Mouse (Mus musculus) liver, embryonic 14.5 days (tissue): ENCODE results near the gene Myb. TPM values are rescaled to one million over a fixed set of nuclear protein-coding genes. Genes with fewer than 3 reads are reported as not detected.

ENCODE experiments used
- ATAC-seq: fragments of 200-750 bp; cut with Nextera tagmentation; 2 replicates; pipeline ENCODE4 v1.8.0; 2017; ENCODE audit warnings: moderate number of reproducible peaks, mild to moderate bottlenecking, moderate library complexity; ENCODE audit not compliant: insufficient read depth
- DNase-seq, 3 experiments: peaks; one replicate each; pipeline ENCODE4 v3.0.0-alpha.2; 2012 to 2013; ENCODE audit warnings: low read depth in 3 of 3, low spot score in 3 of 3
- H3K27ac ChIP-seq: fragments of 300-500 bp; sonication (generic); 2 replicates; pipeline ENCODE4 v1.5.1; 2014; ENCODE audit warnings: moderate library complexity, mild to moderate bottlenecking, control low read depth, inconsistent platforms
- H3K27me3 ChIP-seq: fragments of 300-500 bp; sonication (generic); 2 replicates; pipeline ENCODE4 v1.6.1; 2014; ENCODE audit warnings: mild to moderate bottlenecking, low read length, moderate library complexity; ENCODE audit not compliant: control insufficient read depth, insufficient read depth
- H3K36me3 ChIP-seq: fragments of 300-500 bp; sonication (generic); replicated peaks from 2 replicates; pipeline ENCODE4 v1.6.1; 2014; ENCODE audit warnings: low read depth; ENCODE audit not compliant: control insufficient read depth, insufficient read depth
- H3K4me1 ChIP-seq, 2 experiments: fragments of 200-500 bp in 1 of 2; fragments of 300-500 bp in 1 of 2; sonication (generic) in 1 of 2; replicated peaks; 2 replicates each; pipeline ENCODE4 v1.6.1; 2012 to 2014; ENCODE audit warnings: antibody characterized with exemption in 1 of 2, inconsistent platforms in 1 of 2, low read length in 1 of 2; ENCODE audit not compliant: control insufficient read depth in 2 of 2, insufficient read depth in 2 of 2
- H3K4me2 ChIP-seq: fragments of 300-500 bp; sonication (generic); 2 replicates; pipeline ENCODE4 v1.6.1; 2014; ENCODE audit warnings: low read depth, mild to moderate bottlenecking, control low read depth, moderate library complexity
- H3K4me3 ChIP-seq, 2 experiments: fragments of 200-500 bp in 1 of 2; fragments of 300-500 bp in 1 of 2; sonication (generic) in 1 of 2; 2 replicates each; pipeline ENCODE4 v1.5.1; 2012 to 2014; ENCODE audit warnings: low read depth in 2 of 2, low read length in 2 of 2, mild to moderate bottlenecking in 2 of 2, control low read depth in 1 of 2, inconsistent platforms in 1 of 2, moderate library complexity in 1 of 2; ENCODE audit not compliant: insufficient read depth in 1 of 2
- H3K9ac ChIP-seq: fragments of 300-500 bp; sonication (generic); replicated peaks from 2 replicates; pipeline ENCODE4 v1.6.1; 2014; ENCODE audit warnings: mild to moderate bottlenecking, control low read depth, moderate library complexity
- H3K9me3 ChIP-seq: fragments of 300-500 bp; sonication (generic); 2 replicates; pipeline ENCODE4 v1.6.1; 2016; ENCODE audit warnings: low read length, mixed read lengths; ENCODE audit not compliant: control insufficient read depth
- CTCF ChIP-seq: IDR thresholded peaks from 2 replicates; pipeline ENCODE4 v1.5.1; 2016; ENCODE audit warnings: antibody characterized with exemption, low read depth, control low read depth
- EP300 ChIP-seq: IDR thresholded peaks from 2 replicates; pipeline ENCODE4 v1.6.1; 2016; ENCODE audit warnings: antibody characterized with exemption, low read depth
- WGBS: fragments of 180-500 bp; shearing (Covaris S2); extraction: QIAGEN DNeasy Blood & Tissue Kit; methylation state at CpG from one replicate; pipeline ENCODE4 v1.1.7; 2014; ENCODE audit not compliant: insufficient replicate concordance; 5-methylcytosine and 5-hydroxymethylcytosine counted together
- polyA plus RNA-seq, 2 experiments: library from polyadenylated mRNA; depleted of rRNA in 1 of 2; stranded (reverse) in 1 of 2; unstranded in 1 of 2; fragments of >200 nt; fragmentation: Nextera tagmentation in 1 of 2; extraction: Ambion mirVana in 1 of 2; gene quantifications; 2 replicates each; pipeline versions ENCODE4 v1.2.1 to v1.2.3; 2012 to 2014

Myb gene
- polyA plus RNA-seq, 2 experiments, result 11.7 to 16.9 TPM

GRCm38 (mm10) chr10:21114459-21114858, 46.3 kb downstream of the Myb start:
- Histone ChIP-seq H3K4me2 (no peak overlapping the region), H3K4me1 (no peaks in the 10 kb centered on the region), H3K4me3 (no peak overlapping the region), H3K27me3 (no peaks in the 10 kb centered on the region), H3K36me3 (no peaks in the 10 kb centered on the region), H3K27ac (no peak overlapping the region), H3K9me3 (no peaks in the 10 kb centered on the region), H3K9ac (no peak overlapping the region)
- DNase-seq (no peak), ATAC-seq (no peak)
- 63% methylated on average over 2 of the region's 2 CpGs for WGBS
- TF ChIP-seq CTCF, result no peak

GRCm38 (mm10) chr10:21112689-21113088, 48.1 kb downstream of the Myb start:
- WGBS, result 61% methylated on average over 2 of the region's 2 CpGs

DNA sequence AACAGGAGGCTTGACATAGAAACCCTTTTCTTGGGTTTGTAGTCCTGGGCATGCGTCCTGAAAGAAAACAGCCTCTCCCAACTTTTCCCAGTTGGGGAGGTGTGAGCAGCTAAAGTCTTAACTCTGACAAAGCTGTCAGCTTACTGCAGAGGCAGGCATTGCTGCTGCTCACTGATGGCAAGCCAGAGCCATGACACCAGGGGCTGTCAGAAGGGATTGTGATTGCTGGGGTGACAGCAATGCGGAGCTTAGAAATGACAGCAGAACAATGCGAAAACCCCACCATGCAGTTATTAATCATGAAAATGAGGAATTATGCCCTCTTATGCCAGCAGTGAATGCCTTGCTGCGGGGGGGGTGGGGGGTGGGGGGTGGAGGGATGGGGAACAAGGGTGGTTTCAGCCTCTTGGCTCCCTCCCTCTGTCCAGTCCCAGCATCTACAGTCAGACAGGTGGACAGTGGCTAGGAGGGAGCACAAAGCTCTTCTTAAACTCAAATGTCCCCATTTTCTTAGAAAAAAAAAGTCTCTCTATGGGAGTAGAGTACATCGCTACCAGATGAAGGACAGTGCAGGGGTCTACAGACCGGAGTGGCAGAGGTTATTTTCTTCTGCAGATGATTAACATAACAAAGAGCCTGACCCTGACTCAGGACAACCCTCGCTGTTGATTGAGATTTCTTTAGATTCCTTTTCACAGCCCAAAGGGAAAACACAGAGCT, 51.3 kb downstream of the Myb start:
- ATAC-seq (no peak), DNase-seq (no peak)
- Histone ChIP-seq H3K27me3 (no peaks in the 10 kb centered on the region), H3K27ac (no peak overlapping the region), H3K9me3 (no peaks in the 10 kb centered on the region), H3K9ac (no peak overlapping the region), H3K4me3 (no peak overlapping the region), H3K4me1 (no peaks in the 10 kb centered on the region), H3K36me3 (no peaks in the 10 kb centered on the region), H3K4me2 (no peak overlapping the region)
- WGBS, result 65% methylated on average over 7 of the region's 7 CpGs
- TF ChIP-seq CTCF (no peak), EP300 (no peak)

More at GRCm38 (mm10) chr10:21112689-21113088, 48.1 kb downstream of the Myb start:
- no peak for DNase-seq
- H3K36me3 ChIP-seq, result no peaks in the 10 kb centered on the region
- no peak overlapping the region for H3K4me2 ChIP-seq
- H3K27me3 ChIP-seq, result no peaks in the 10 kb centered on the region
- H3K9ac ChIP-seq, result no peak overlapping the region
- no peak for ATAC-seq
- H3K4me1 ChIP-seq, result no peaks in the 10 kb centered on the region
- H3K4me3 ChIP-seq, result no peak overlapping the region
- H3K27ac ChIP-seq, result no peak overlapping the region
- TF ChIP-seq EP300, result no peak
- TF ChIP-seq CTCF, result no peak
- H3K9me3 ChIP-seq, result no peaks in the 10 kb centered on the region

DNA sequence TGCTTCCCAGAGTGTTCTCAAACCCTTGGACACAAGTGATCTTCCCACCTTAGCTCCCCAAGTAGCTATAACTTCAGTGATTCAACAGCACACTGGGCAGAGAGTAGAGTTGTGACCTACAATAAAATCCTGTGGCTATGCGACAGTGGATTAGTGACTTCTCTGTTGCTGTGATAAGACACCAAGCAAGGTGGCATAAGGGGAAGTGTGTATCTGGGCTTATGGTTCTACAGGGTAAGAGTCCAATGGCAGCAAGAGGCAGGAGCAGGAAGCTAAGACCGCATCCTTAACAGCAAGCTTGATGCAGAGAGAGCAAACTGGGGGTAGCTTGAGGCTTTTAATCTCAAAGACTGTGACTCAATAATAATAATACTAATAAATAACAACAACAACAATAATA, 52.0 kb downstream of the Myb start:
- no peak for ATAC-seq
- no peak overlapping the region for H3K4me2 ChIP-seq
- no peaks in the 10 kb centered on the region for H3K4me1 ChIP-seq
- H3K36me3 ChIP-seq, result no peaks in the 10 kb centered on the region
- no peaks in the 10 kb centered on the region for H3K27me3 ChIP-seq
- DNase-seq, result no peak
- 67% methylated on average over 2 of the region's 2 CpGs for WGBS
- TF ChIP-seq EP300 (no peak), CTCF (no peak)
- H3K9me3 ChIP-seq, result no peaks in the 10 kb centered on the region
- H3K27ac ChIP-seq, result no peak overlapping the region
- no peak overlapping the region for H3K4me3 ChIP-seq
- no peak overlapping the region for H3K9ac ChIP-seq

DNA sequence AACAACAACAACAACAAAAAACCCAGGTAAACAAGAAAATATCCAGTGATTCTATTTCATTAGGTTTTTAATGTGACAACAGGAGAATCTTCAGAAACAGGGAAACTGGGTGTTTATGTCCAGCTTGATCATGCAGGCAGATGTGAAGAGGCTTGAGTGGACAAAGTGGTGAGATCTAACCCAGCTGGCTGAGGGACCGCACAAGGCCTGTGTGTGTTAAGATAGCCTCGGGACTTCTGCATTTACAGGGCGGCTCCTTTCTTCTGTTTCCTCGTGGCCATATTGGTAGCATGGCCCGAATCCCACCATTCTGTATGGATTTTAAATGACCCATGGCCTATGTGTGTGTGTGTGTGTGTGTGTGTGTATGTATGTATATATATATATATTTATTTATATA, 52.6 kb downstream of the Myb start:
- Histone ChIP-seq H3K4me3 (no peak overlapping the region), H3K4me1 (no peaks in the 10 kb centered on the region), H3K27ac (no peak overlapping the region), H3K9me3 (no peaks in the 10 kb centered on the region), H3K9ac (no peak overlapping the region), H3K36me3 (no peaks in the 10 kb centered on the region), H3K27me3 (no peaks in the 10 kb centered on the region), H3K4me2 (no peak overlapping the region)
- ATAC-seq, result no peak
- TF ChIP-seq EP300 (no peak), CTCF (no peak)
- 65% methylated on average over 5 of the region's 5 CpGs for WGBS
- DNase-seq, result no peak
